Mouse (Mus musculus) frontal cortex, postnatal 10 days (tissue): ENCODE measurements around the gene Creb3l4.

ENCODE experiments used
- DNase-seq, 2 experiments: peaks; one replicate each; pipeline ENCODE4 v3.0.0; 2022; ENCODE audit warnings: low spot score in 2 of 2, mixed read lengths in 1 of 2

Creb3l4 gene

DNA sequence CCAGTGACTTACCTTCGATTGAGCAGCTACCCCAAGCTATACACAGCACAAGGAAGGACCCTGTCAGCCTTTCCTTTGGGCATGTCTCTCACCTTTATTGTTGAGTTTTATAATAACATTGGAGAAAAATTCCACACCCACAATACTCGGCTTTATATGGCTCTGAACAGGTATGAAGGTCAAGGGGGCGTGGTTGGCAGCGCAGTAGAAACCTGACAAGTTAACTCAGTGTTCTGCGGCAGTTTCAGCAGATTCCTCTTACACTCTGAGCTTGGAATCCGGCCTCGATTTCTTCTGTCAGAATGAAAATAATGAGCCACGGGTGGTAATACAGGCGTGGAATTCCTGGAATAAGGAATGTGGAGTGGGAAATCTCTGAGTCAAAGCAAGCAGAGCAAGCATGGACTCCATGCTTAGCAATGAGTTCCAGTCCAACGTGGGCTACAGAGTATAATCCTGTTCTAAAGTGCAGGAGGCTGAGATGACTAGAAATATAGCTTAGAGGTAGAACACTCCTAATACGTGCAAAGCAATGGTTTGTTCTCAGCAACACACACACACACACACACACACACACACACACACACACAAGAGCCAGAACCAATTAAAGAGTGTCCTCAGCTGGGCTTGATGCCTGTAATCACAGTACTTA is 52.3 kb downstream of the Creb3l4 start:
- DNase-seq = no peak
